Mouse (Mus musculus): ENCODE measurements at regions not wholly inside any gene's neighbourhood (a gene's known extent, or its start where the extent isn't known, plus 50 kb on each side); places are given as distances from the start of the nearest gene placed in this dataset.
A peak's percentile ranks its signal among the peaks of the same experiment; 100 is the strongest.

DNA sequence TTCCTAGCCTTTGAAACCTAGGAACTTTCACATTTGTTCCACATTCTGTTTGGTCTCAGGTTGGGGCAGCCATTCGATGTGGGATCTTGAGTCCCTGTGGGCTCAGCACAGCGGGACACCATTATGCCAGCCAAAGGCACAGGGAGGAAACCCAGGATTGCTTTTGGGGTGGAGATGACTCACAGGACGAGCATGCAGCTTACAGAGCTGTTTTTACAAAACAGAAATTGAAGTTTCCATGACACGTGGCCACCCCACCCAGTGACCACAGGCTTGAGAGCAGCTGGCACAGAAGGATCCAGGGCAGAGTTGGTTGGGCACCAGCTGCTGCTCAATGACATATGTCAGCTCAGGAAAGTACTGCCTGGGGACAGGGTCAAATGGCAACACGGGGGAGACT, 147.8 kb downstream of the Gm26897 start:
- no peak for DNase-seq (ENCODE audit: low spot score in 2 of 2)
- intact Hi-C loops (cut with DNase I): no loop called here

DNA sequence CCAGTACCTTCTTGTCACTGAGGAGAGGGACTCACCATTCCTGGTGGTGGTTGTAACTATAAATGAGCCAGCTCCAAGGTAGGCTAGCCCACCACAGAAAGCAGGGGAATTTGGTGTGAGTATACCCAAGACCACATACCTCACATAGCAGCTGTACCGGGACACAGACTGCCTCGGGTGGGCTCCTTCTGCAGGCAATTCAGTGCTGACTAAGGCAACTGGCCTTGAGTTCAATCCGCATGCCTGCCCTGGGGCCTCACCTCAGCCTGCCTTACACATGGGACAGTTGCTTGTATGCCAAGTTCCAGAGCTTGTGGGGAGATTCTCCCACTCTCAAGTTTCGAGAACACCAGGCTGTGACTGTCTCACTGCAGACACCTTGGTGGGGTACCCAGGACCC, 153.6 kb downstream of the Gm26897 start:
- no peak for DNase-seq (ENCODE audit: low spot score in 2 of 2)

DNA sequence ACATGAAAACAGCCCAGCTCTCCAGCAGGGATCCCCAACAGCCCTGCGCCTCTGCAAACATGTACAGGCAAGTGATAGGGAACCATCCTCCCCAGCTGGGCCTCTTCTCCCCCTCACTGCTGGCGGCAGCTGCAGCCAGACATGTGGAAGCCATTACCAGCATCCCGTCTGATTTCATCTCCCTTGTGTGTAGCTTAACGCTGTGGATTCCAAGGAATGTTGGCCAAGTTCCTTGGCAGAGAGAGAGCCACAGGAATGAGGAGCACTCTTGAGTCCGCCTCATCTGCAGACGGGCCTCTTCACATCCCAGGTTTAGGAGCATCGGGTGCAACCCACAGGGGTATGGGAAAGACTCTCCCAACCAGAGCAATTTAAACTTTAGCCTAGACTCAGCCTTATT, 157.1 kb downstream of the Gm26897 start:
- peak; percentile 43 to 64 for DNase-seq (ENCODE audit: low spot score in 2 of 2)
- intact Hi-C loops (cut with DNase I): no loop called here

More for the DNA sequence above, 153.6 kb downstream of the Gm26897 start:
- intact Hi-C loops (cut with DNase I): no loop called here

- DNase-seq (ENCODE audit: low spot score in 2 of 2): no peak
- intact Hi-C loops (cut with DNase I): no loop called here
Observed at GRCm38 (mm10) chr5:111891261-111891693, 157.6 kb downstream of the Gm26897 start.

DNA sequence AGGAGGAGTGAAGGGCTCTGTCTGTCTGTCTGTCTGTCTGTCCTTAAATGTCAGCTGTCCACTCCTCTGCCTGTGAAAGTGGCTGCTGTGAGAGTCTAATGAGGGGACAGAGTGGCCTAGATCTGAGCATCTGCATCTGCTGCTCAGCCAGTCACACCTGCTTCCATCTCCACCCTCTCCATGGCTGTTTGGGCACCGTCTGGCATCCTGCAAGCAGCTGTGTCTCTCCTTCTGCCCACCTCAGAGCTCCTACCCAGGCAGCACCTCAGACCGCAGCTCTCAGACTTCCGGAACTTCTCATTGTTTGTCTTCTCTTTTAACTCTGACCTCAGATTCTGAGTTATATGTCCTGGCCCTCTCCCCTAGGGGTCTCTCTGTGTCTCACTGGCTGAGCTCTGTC, 159.2 kb downstream of the Gm26897 start:
- intact Hi-C loops (cut with DNase I): no loop called here
- DNase-seq (ENCODE audit: low spot score in 2 of 2): no peak

GRCm38 (mm10) chr5:111893905-111894311, 160.2 kb downstream of the Gm26897 start:
- DNase-seq (ENCODE audit: low spot score in 2 of 2): peak; percentile 51 to 72
- intact Hi-C loops (cut with DNase I): no loop called here

DNA sequence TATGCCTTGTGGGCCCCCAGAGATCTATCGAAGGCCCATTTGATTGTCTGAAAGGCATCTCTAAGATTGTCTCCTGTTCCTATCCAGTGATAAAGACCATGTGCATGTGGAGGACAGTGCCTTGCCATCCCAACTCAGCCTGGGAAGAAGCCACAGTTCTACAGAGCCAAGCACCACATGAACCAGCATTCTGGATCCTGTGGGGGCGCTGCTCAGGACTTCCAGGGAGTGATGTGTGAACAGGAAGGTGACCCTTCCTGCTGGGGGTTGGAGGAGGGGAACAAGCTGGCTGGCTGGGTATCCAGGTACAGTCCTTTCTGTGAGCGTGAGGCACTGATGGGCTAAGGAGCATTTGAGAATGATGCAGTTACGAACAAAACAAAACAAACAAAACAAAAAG, 163.8 kb downstream of the Gm26897 start:
- no peak for DNase-seq (ENCODE audit: low spot score in 2 of 2)

DNA sequence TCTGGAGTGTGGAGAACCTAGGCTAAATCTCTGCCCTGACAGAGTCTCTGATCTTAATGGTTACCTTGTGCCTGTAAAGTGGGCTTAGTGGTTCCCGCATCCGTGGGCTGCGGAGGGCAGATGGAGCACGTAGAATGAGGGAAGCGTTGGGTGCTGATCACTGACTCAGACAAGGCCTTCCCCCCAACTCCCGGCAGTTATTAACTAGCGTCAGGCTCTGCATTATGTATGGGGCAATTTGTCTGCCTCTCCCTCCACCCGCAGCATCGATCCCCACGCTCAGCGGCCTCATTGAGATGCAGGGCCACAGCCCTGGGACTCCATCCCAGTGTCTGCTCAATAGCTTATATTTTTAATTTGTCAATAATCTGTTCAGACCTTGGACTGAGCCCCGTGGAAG, 164.8 kb downstream of the Gm26897 start:
- intact Hi-C loops (cut with DNase I): no loop called here
- DNase-seq (ENCODE audit: low spot score in 2 of 2): no peak

More for the DNA sequence above, 163.8 kb downstream of the Gm26897 start:
- intact Hi-C loops (cut with DNase I): no loop called here

GRCm38 (mm10) chr5:111901197-111901596, 167.5 kb downstream of the Gm26897 start:
- intact Hi-C loops (cut with DNase I): no loop called here
- no peak for DNase-seq (ENCODE audit: low spot score in 2 of 2)

- no peak for DNase-seq (ENCODE audit: low spot score in 2 of 2)
Observed at GRCm38 (mm10) chr5:111901678-111902077, 168.0 kb downstream of the Gm26897 start.

GRCm38 (mm10) chr5:111908085-111908484, 174.4 kb downstream of the Gm26897 start:
- DNase-seq (ENCODE audit: low spot score in 2 of 2): no peak
- intact Hi-C loops (cut with DNase I): no loop called here

More at GRCm38 (mm10) chr5:111901678-111902077, 168.0 kb downstream of the Gm26897 start:
- intact Hi-C loops (cut with DNase I): no loop called here

DNA sequence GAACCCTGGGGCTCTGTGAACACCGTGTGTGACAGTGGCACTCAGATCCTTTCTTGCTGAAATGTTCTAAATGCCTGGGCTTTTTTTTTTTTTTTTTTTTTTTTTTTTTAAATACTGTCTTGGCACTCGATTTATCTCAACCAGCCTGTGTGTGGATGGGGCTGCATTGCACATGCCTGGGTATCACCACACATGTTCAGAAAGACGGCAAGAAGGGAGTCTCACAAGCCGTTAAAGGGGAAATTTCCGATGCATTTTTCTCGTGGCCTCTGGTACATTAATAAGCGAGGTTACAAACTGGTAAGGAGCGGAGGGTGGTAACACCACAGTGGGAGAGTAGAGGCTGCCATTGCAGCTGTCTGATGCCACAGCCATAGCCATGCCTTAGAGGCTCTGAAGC, 176.8 kb downstream of the Gm26897 start:
- intact Hi-C loops (cut with DNase I): no loop called here
- DNase-seq (ENCODE audit: low spot score in 2 of 2): no peak

DNA sequence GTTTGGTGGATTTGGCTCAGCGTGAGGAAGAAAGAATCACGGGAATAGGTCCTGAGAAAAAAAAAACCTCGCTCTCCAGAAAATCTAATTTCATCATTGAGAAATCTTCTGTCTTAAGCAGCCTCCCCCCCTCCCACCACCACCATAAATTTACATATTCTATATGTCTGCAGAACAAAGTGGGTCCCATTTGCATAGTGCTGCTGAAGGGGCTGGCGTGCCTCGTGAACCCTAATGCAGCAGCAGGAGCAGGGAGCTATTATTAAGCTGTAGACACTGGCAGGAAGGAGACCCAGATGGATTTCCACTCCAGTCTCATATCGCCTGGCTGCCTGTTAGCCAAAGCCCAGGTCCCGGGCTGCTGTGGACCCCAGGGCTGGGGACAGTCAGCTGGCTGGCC, 179.6 kb downstream of the Gm26897 start:
- intact Hi-C loops (cut with DNase I): no loop called here
- DNase-seq (ENCODE audit: low spot score in 2 of 2): no peak

DNA sequence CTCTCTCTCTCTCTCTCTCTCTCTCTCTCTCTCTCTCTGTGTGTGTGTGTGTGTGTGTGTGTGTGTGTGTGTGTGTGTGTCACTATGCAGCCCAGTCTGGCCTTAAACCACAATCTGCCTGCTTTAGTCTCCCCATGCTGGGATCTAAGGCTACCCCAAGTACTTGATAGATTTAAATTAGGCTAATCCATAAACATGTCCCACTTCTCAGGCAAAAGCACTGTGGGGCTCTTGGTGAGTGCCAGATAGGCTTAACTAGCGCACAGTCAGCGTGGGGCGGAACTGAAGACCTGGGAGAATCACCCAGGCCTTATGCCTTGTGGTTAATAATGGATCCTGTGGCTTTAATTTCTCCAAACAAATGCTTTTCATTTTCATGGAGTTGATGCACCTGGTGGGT, 180.6 kb downstream of the Gm26897 start:
- DNase-seq (ENCODE audit: low spot score in 2 of 2): no peak
- intact Hi-C loops (cut with DNase I): no loop called here

GRCm38 (mm10) chr5:111917643-111918252, 184.0 kb downstream of the Gm26897 start:
- intact Hi-C loops (cut with DNase I): no loop called here

DNA sequence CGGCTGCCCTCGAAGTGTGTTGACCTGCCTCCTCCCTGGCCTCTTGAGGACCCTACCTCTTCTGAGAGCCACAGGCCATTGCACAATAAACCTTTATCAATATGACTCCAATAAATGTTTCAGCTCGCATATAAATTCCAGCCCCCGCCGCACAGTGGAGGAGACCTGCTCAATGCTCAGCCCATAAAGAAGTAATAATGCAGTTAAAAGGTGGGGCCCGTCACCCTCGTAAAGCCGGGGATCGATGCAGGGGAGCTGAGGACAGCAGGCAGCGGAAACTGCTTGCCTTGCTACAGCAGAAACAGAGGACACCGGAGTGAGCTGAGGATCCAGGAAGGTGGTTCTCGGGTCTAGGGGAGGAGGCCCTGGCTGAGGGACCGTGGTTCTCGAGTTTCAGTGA, 185.2 kb downstream of the Gm26897 start:
- intact Hi-C loops (cut with DNase I): no loop called here

More at GRCm38 (mm10) chr5:111917643-111918252, 184.0 kb downstream of the Gm26897 start:
- peak in 1 of 2 experiments; percentile 34 for DNase-seq (ENCODE audit: low spot score in 2 of 2)

GRCm38 (mm10) chr5:111922991-111923701, 189.4 kb downstream of the Gm26897 start:
- peak in 1 of 2 experiments; percentile 39 for DNase-seq (ENCODE audit: low spot score in 2 of 2)
- intact Hi-C loops (cut with DNase I): no loop called here

More for the DNA sequence above, 185.2 kb downstream of the Gm26897 start:
- no peak for DNase-seq (ENCODE audit: low spot score in 2 of 2)

- no peak for DNase-seq (ENCODE audit: low spot score in 2 of 2)
- intact Hi-C loops (cut with DNase I): no loop called here
Observed at GRCm38 (mm10) chr5:111925757-111926156, 192.0 kb downstream of the Gm26897 start.

- intact Hi-C loops (cut with DNase I): no loop called here
- no peak for DNase-seq (ENCODE audit: low spot score in 2 of 2)
Observed at GRCm38 (mm10) chr5:111929180-111929990, 195.7 kb downstream of the Gm26897 start.

DNA sequence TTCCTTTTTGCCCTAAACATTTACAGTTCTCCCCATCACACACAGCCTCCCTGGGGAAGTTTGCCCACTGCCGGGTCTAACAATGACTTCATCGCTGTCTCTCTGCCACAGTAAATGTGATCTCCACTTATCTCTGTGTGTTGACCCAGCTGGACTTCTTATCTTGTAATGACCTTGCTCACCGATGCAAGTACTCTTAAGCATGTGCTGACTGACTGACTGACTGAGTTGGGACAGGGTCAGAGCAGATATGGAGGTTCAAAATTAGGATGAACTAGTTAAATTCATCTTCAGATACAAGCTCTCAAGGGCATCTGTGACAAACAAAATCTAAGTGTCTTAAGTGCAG, 196.2 kb downstream of the Gm26897 start:
- intact Hi-C loops (cut with DNase I): no loop called here
- DNase-seq (ENCODE audit: low spot score in 2 of 2): no peak
